Mouse (Mus musculus) liver, embryonic 11.5 days (tissue): Measurements from ENCODE around the gene Kdelr2. TPM values are rescaled to one million over a fixed set of nuclear protein-coding genes. Genes with fewer than 3 reads are reported as not detected.

Experiments used
- ATAC-seq: fragments of 200-750 bp; cut with Nextera tagmentation; replicated peaks from 2 replicates; pipeline ENCODE4 v1.8.0; 2017; ENCODE audit warnings: moderate number of reproducible peaks, mild to moderate bottlenecking, moderate TSS enrichment, moderate library complexity; ENCODE audit not compliant: low FRiP score
- DNase-seq: peaks from one replicate; pipeline ENCODE4 v3.0.0-alpha.2; 2017; ENCODE audit warnings: low spot score
- H3K27ac ChIP-seq: fragments of 300-500 bp; sonication (generic); 2 replicates; pipeline ENCODE4 v1.5.1; 2014; ENCODE audit warnings: mild to moderate bottlenecking, low read depth, low read length, control low read depth
- H3K27me3 ChIP-seq: fragments of 300-500 bp; sonication (generic); replicated peaks from 2 replicates; pipeline ENCODE4 v1.6.1; 2014; ENCODE audit warnings: low read length, mixed read lengths; ENCODE audit not compliant: control insufficient read depth, insufficient read depth
- H3K36me3 ChIP-seq: fragments of 300-500 bp; sonication (generic); 2 replicates; pipeline ENCODE4 v1.6.1; 2014; ENCODE audit warnings: mild to moderate bottlenecking, low read length, moderate library complexity, mixed read lengths; ENCODE audit not compliant: control insufficient read depth, insufficient read depth
- H3K4me1 ChIP-seq: fragments of 300-500 bp; sonication (generic); replicated peaks from 2 replicates; pipeline ENCODE4 v1.6.1; 2014; ENCODE audit warnings: low read length, mixed read lengths; ENCODE audit not compliant: control insufficient read depth, insufficient read depth
- H3K4me2 ChIP-seq: fragments of 300-500 bp; sonication (generic); 2 replicates; pipeline ENCODE4 v1.6.1; 2014; ENCODE audit warnings: mild to moderate bottlenecking, control low read depth, moderate library complexity
- H3K4me3 ChIP-seq: fragments of 300-500 bp; sonication (generic); 2 replicates; pipeline ENCODE4 v1.5.1; 2014; ENCODE audit warnings: low read depth, low read length, control low read depth
- H3K9ac ChIP-seq: fragments of 300-500 bp; sonication (generic); 2 replicates; pipeline ENCODE4 v1.6.1; 2014; ENCODE audit warnings: low read depth, low read length, control low read depth
- H3K9me3 ChIP-seq: fragments of 300-500 bp; sonication (generic); 2 replicates; pipeline ENCODE4 v1.6.1; 2016; ENCODE audit warnings: low read length, inconsistent platforms, mixed read lengths; ENCODE audit not compliant: control insufficient read depth
- WGBS: fragments of 180-500 bp; shearing (Covaris S2); extraction: QIAGEN DNeasy Blood & Tissue Kit; methylation state at CpG from one replicate; pipeline ENCODE4 v1.1.7; 2014; 5-methylcytosine and 5-hydroxymethylcytosine counted together
- polyA plus RNA-seq: library from polyadenylated mRNA; unstranded; fragments of >200 nt; fragmentation: Nextera tagmentation; extraction: Ambion mirVana; gene quantifications from 2 replicates; pipeline ENCODE4 v1.2.1, GENCODE M21; 2014

Kdelr2 gene
- polyA plus RNA-seq, 1 experiment from 2014 or later: 236 TPM

GRCm38 (mm10) chr5:143471165-143471546 is 67.5 kb downstream of the Kdelr2 start:
- H3K4me1 ChIP-seq: peaks cover 7% of the 10 kb centered on the region; the same call in 1 of the 2 replicates
- no peak for ATAC-seq
- H3K9ac ChIP-seq: no peak overlapping the region
- 88% methylated on average over 3 of the region's 3 CpGs for WGBS
- H3K4me3 ChIP-seq: no peak overlapping the region
- peaks cover 30% of the 10 kb centered on the region for H3K36me3 ChIP-seq
- no peaks in the 10 kb centered on the region for H3K27me3 ChIP-seq
- no peaks in the 10 kb centered on the region for H3K9me3 ChIP-seq
- H3K27ac ChIP-seq: no peak overlapping the region
- no peak overlapping the region for H3K4me2 ChIP-seq
- DNase-seq: no peak

Other genes starting within 250 kb of the Kdelr2 start
- gene Rbak, start 223.1 kb upstream of the Kdelr2 start, polyA plus RNA-seq: 6.7 and 8.9 TPM in 2 replicates
- 0.21 TPM in 1 of 2 replicates, not detected in the other for gene Spdye4b, start 222.8 kb upstream of the Kdelr2 start, polyA plus RNA-seq
- gene Spdye4a, start 176.9 kb upstream of the Kdelr2 start, polyA plus RNA-seq: not detected in 2 replicates
- 10.7 and 11.2 TPM in 2 replicates for gene Zfp12, start 168.7 kb upstream of the Kdelr2 start, polyA plus RNA-seq
- 0.75 TPM in 2 replicates for gene Zfp316, start 133.8 kb upstream of the Kdelr2 start, polyA plus RNA-seq
- not detected in 2 replicates for gene Zfp853, start 110.2 kb upstream of the Kdelr2 start, polyA plus RNA-seq
- 57.2 and 57.5 TPM in 2 replicates for gene E130309D02Rik, start 88.5 kb upstream of the Kdelr2 start, polyA plus RNA-seq
- 58.8 and 63.3 TPM in 2 replicates for gene Zdhhc4, start 74.6 kb upstream of the Kdelr2 start, polyA plus RNA-seq
- gene Grid2ip, start 46.5 kb upstream of the Kdelr2 start, polyA plus RNA-seq: 0.12 and 0.31 TPM in 2 replicates
- gene Daglb, start 60.7 kb downstream of the Kdelr2 start, polyA plus RNA-seq: 13.7 and 14.9 TPM in 2 replicates
- 352 and 370 TPM in 2 replicates for gene Rac1, start 124.2 kb downstream of the Kdelr2 start, polyA plus RNA-seq
- gene Cyth3, start 218.6 kb downstream of the Kdelr2 start, polyA plus RNA-seq: 62.8 and 64.5 TPM in 2 replicates